Mouse (Mus musculus): ENCODE data around the gene Klhl40. TPM values are rescaled to one million over a fixed set of nuclear protein-coding genes. Genes with fewer than 3 reads are reported as not detected.
A peak's percentile ranks its signal among the peaks of the same experiment; 100 is the strongest.

Gene Klhl40
- total RNA-seq (2021): 1 to 10 TPM; 4.8 to 5.6 TPM
- long read RNA-seq, partial matches to known transcripts: 1 of 7 reads
- long read RNA-seq, other reads (novel, unspliced or antisense): 2 of 7 reads

DNA sequence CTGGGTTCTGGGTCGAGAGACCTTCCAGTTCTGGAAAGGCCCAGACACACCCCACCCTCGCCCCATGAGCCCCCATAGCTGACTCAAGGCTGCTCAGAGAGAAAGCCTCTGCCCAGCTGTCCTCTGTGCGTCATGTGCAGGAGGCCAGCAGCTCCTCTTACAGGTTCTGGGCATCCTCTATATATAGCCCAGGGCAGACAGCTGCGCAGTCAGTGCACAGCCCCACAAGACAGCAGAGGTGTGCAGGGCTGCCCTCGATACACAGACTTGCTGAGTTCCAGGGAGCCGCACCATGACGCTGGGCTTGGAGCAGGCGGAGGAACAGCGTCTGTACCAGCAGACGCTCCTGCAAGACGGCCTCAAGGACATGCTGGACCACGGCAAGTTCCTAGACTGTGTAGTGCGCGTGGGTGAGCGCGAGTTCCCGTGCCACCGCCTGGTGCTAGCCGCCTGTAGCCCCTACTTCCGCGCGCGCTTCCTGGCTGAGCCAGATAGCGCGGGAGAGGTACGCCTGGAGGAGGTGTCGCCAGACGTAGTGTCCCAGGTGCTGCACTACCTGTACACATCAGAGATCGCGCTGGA lies at the start of gene Klhl40:
Klhl40 (plus strand) TSS at position 124 of the 582 bp plus-strand sequence.
- DNase-seq (ENCODE audit: low spot score in 2 of 2): peak in 1 of 2 experiments; percentile 54

- no peak for DNase-seq (ENCODE audit: low spot score in 2 of 2)
These were observed 36.9 kb upstream of the Klhl40 start for GRCm38 (mm10) chr9:121740490-121740889.

DNA sequence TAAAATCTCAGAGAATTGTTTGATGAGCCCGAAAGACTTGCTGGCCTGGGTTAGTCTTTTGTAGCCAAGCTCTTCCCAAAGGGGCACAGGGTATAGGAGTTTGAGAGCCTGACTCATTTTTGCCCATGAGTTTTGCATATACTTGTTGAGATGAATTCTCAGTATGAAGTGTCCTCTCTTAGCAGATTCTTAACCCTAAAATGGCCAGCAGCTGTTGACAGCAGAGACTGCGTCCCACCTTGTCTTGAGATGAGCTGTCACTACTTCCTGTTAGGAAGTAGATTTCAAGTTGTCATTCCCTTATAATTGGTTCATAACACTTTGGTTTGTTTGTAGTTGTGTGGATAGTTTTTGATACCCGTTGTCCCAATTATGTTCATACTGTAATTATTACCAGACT lies 36.2 kb upstream of the Klhl40 start:
- no peak for DNase-seq (ENCODE audit: low spot score in 2 of 2)

DNA sequence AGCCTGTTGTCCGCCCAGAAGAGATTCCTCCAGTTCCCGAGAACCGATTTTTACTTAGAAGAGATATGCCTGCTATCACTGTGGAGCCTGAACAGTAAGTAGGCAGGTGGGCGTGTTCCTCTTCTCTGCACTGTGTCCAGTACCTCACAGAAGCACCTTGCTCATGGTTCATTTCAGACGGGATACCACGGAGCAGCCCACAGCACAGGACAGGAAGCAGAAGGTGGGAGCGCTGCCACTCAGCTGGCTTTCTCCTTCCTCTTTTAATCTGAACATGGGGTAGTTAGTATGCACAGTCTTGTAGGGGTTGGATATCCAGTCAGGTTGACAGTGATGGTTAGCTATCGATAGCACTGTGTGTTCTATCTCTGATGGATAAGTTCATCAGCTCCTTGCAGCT lies 33.4 kb upstream of the Klhl40 start:
- no peak for DNase-seq (ENCODE audit: low spot score in 2 of 2)

- peak in 1 of 2 experiments; percentile 60 for DNase-seq (ENCODE audit: low spot score in 2 of 2)
These were observed 24.6 kb upstream of the Klhl40 start for GRCm38 (mm10) chr9:121752774-121753173.

DNA sequence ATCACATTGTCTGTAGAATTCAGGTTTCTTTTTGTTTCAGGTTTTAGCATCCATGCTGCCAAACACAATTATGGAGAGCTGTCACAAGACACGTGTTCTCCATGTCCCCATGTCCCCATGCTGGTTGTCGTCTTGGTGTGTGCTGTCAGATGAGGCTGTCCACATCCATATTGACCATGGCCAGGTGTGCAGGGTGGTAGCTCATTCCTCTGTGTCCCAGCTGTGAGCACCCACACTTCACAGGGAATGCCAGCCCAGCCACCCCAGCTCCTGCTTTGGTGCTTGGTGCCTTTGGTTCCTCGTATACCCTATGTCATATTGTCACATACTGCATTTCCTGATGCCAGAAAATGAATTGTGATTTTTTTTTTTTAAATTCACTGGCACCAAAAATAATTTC lies 22.8 kb upstream of the Klhl40 start:
- DNase-seq (ENCODE audit: low spot score in 2 of 2): no peak

GRCm38 (mm10) chr9:121756785-121757184 lies 20.6 kb upstream of the Klhl40 start:
- no peak for DNase-seq (ENCODE audit: low spot score in 2 of 2)

DNA sequence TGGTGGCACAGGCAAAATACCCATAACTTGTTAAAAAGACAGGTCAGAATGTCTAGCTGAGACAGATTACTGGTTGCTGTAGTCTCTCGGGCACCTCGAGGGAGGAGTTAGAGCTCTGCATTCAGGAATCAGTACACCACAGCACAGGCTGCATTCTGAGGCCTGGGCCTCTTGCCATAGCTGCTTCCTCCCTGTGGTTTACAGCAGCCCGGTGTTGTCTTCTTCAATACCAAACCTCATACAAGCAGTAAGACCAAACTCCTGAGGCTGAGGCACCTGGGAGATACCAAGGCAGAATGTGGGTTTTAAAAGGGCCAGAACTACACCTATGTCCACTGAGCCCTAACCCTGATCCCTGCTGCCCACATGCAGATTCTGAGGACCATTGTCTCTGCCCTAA lies 20.0 kb upstream of the Klhl40 start:
- DNase-seq (ENCODE audit: low spot score in 2 of 2): no peak

DNA sequence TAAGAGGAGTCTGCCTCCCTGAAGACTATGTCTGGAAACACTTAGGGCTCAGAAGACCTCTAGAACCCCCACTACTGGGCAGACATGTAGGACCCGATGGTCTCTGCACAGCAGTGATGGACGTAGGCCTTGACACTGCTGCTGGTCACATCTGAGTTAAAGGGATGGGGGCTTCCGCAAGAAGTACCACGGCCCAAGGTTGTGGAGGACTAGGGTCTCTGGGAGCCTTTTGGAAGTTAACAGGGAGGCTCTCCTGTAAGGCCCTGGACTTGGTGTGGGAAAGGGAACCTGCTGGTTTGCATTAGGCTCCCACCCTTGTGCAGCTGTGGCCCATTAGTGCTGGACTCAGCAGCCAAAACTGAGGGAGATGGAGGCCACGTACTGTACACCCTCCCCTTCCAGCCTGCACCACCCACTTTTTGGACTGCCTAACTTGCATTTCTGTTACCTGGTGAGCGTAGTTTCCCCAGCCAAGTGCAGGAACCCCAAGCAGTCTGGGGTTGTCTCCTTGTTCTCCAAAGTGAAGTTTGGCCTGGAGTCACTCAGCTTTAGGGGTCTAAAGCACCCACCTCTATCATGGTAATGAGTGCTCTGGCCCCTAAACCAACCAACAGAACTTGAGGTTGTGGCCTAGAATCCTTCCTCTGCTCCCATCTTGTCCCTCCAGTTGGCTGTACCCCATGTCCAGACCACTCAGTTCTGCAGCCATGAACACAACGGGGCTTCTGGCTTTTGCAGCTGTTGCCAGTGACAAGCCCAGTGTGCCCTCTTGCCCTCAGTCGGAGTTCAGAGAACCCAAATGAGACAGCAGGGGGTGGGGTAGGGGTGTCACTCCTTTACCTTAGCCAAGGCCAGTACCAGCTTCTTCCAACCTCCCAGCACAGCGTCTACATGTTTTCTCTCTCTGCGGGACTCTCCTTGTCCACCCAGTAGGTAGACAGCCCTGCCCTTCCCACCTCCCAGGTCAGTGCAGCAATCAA lies 19.3 kb upstream of the Klhl40 start:
- no peak for DNase-seq (ENCODE audit: low spot score in 2 of 2)

GRCm38 (mm10) chr9:121759091-121760081 lies 18.0 kb upstream of the Klhl40 start, which contains the start of gene Zfp651:
Zfp651 (plus strand) TSS chr9:121759330.
- peak in 1 of 2 experiments; percentile 75 for DNase-seq (ENCODE audit: low spot score in 2 of 2)

GRCm38 (mm10) chr9:121760271-121761090 lies 16.9 kb upstream of the Klhl40 start:
- DNase-seq (ENCODE audit: low spot score in 2 of 2): peak in 1 of 2 experiments; percentile 53

GRCm38 (mm10) chr9:121761091-121761665 lies 16.2 kb upstream of the Klhl40 start:
- DNase-seq (ENCODE audit: low spot score in 2 of 2): no peak

DNA sequence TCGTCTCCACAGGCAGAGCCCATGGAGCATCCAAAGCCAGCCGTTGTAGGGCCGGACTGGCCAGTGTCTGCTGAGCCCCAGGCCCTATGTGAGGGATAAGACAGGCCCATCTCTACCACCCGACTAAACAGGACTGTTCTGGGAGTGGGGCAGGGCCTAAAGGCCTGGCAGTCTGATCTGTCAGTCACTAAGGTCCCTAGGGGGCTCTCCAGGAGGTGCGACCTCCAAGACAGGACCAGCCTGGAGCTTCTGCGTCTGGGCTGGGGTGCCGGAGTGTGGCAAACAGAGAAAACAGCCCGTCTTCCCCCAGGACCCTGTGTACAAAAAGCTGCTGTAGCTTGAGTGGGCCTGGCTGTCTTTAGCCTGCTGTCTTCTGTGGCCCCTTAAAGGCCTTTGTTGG lies 15.6 kb upstream of the Klhl40 start:
- DNase-seq (ENCODE audit: low spot score in 2 of 2): no peak

GRCm38 (mm10) chr9:121762248-121762647 lies 15.2 kb upstream of the Klhl40 start:
- DNase-seq (ENCODE audit: low spot score in 2 of 2): no peak

- DNase-seq (ENCODE audit: low spot score in 2 of 2): no peak
These were observed 14.6 kb upstream of the Klhl40 start for GRCm38 (mm10) chr9:121762761-121763160.

GRCm38 (mm10) chr9:121763716-121764115 lies 13.7 kb upstream of the Klhl40 start:
- DNase-seq (ENCODE audit: low spot score in 2 of 2): no peak

DNA sequence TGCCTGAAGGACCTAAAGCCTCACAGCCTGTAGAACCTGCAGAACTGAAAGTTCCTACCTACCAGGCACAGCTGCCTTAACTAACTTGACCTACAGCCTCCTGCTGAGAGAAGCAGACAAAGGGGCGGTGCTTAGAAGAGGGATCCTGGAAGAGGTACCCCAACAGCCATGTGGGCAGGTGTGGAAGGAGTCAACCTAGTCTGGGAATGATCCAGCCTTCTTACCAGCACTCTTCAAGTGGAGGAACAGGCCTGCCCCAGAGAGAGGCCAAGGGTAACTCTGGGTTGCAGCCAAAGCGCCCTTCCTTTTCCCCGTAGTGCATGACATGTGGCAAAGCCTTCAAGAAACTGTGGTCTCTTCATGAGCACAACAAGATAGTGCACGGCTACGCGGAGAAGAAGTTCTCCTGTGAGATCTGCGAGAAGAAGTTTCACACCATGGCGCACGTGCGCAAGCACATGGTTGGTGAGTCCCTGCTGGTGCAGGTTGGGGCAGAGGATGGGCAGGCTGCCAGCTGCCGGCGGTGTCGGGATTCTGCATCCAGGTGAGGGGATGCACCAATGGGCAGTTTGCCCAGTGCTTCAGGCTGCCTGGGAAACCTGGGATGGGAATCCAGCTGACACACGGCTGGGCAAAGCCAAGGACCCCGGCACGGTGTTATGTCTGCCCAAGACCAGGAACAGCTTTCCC lies 12.1 kb upstream of the Klhl40 start:
- no peak for DNase-seq (ENCODE audit: low spot score in 2 of 2)

DNA sequence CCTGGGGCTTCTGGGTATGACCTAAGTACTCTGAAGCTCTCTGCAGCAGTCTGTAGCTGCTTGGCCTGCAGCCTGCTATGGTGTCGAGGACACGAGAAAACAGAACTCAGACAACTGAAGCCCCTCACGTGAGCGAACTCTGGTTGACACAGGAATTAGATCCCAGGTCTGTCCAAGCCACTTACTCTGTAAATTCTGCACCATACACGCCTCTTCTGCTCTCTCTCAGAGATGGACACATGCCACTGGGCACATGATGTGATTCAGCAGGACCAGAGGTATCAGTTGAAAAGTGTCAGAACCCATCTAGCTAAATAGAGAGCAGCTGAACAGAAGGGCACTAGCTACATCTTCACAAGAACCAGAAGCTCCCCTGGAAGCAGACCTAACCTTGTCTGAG lies 5.0 kb upstream of the Klhl40 start:
- DNase-seq (ENCODE audit: low spot score in 2 of 2): no peak

- peak in 1 of 2 experiments; percentile 56 for DNase-seq (ENCODE audit: low spot score in 2 of 2)
These were observed 1.5 kb upstream of the Klhl40 start for GRCm38 (mm10) chr9:121775951-121776350.

All from layer of hippocampus, adult 18-20 months (tissue).